Mouse (Mus musculus) hindbrain, embryonic 11.5 days (tissue): ENCODE measurements around the gene Poc1b. TPM values are rescaled to one million over a fixed set of nuclear protein-coding genes. Genes with fewer than 3 reads are reported as not detected.

ENCODE experiments used
- ATAC-seq: fragments of 200-750 bp; cut with Nextera tagmentation; 2 replicates; pipeline ENCODE4 v1.8.0; 2017; ENCODE audit warnings: mild to moderate bottlenecking, moderate TSS enrichment, moderate library complexity; ENCODE audit not compliant: low FRiP score
- DNase-seq: peaks from one replicate; pipeline ENCODE4 v3.0.0-alpha.2; 2015; ENCODE audit warnings: low spot score
- H3K27ac ChIP-seq: fragments of 300-500 bp; sonication (generic); 2 replicates; pipeline ENCODE4 v1.5.1; 2014; ENCODE audit warnings: mild to moderate bottlenecking, low read depth, low read length
- H3K27me3 ChIP-seq: fragments of 300-500 bp; sonication (generic); 2 replicates; pipeline ENCODE4 v1.6.1; 2014; ENCODE audit warnings: mild to moderate bottlenecking, low read length, moderate library complexity, mixed read lengths; ENCODE audit not compliant: control insufficient read depth, insufficient read depth
- H3K36me3 ChIP-seq: fragments of 300-500 bp; sonication (generic); 2 replicates; pipeline ENCODE4 v1.6.1; 2014; ENCODE audit warnings: mild to moderate bottlenecking, low read length, moderate library complexity, mixed read lengths; ENCODE audit not compliant: control insufficient read depth, insufficient read depth
- H3K4me1 ChIP-seq: fragments of 300-500 bp; sonication (generic); replicated peaks from 2 replicates; pipeline ENCODE4 v1.6.1; 2014; ENCODE audit warnings: low read length, mixed read lengths; ENCODE audit not compliant: control insufficient read depth, insufficient read depth
- H3K4me2 ChIP-seq: fragments of 300-500 bp; sonication (generic); replicated peaks from 2 replicates; pipeline ENCODE4 v1.6.1; 2014; ENCODE audit warnings: mild to moderate bottlenecking, low read depth, low read length
- H3K4me3 ChIP-seq: fragments of 300-500 bp; sonication (generic); 2 replicates; pipeline ENCODE4 v1.5.1; 2014; ENCODE audit warnings: low read depth, low read length
- H3K9ac ChIP-seq: fragments of 300-500 bp; sonication (generic); 2 replicates; pipeline ENCODE4 v1.6.1; 2014; ENCODE audit warnings: low read depth, low read length
- H3K9me3 ChIP-seq: fragments of 300-500 bp; sonication (generic); 2 replicates; pipeline ENCODE4 v1.6.1; 2016; ENCODE audit warnings: low read length; ENCODE audit not compliant: control insufficient read depth
- WGBS: fragments of 180-500 bp; shearing (Covaris S2); extraction: QIAGEN DNeasy Blood & Tissue Kit; methylation state at CpG from one replicate; pipeline ENCODE4 v1.1.7; 2014; 5-methylcytosine and 5-hydroxymethylcytosine counted together
- polyA plus RNA-seq: library from polyadenylated mRNA; unstranded; fragments of >200 nt; fragmentation: Nextera tagmentation; extraction: Ambion mirVana; gene quantifications from 2 replicates; pipeline ENCODE4 v1.2.1, GENCODE M21; 2014

Gene Poc1b
- polyA plus RNA-seq, 1 experiment from 2014 or later: 26.5 TPM

DNA sequence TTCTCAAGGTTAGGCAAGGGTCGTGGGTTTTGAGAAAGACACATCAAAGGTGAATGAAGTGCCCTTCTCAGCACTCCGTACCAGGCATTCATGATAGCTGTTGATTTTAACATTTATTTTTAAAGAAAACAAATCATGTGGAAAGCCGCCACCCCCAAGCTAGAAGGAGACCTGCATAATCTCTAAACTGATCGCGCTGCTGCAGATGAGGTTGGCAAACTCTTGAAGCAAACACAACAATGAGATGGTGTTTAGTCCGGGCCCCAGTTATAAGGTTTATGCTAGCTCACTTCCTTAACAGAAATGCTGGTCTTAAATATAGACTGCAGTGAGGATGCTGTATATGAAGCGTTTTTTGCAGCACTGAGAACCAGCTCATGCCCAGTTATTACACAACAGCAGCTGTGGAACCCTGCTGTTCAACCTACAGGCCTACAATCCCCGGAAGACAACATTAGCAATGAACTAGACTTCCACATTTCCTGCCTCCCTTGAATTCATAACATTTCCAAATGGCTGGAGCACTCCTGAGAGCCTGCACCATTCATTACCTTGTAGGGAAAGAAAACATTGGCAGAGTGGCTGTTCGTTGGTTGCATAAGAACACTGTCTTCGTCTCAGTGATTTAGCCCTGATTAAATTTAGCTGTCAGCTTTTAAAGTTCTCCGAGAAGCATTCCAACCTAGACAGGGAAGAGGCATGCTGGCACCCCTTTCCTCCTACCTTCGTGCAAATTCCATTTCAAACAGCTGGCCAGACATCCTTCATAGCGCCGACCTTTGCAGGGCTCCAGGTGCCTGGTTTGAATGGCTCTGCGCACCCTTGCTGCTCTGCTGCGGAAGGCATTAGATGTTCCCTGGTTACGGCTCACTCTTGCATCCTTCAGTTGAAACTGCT is 121.4 kb downstream of the Poc1b start:
- DNase-seq: peak; percentile 16
- H3K4me1 ChIP-seq: no peaks in the 10 kb centered on the region; the same call in 1 of the 2 replicates
- no peak overlapping the region for H3K9ac ChIP-seq
- no peaks in the 10 kb centered on the region for H3K27me3 ChIP-seq
- no peaks in the 10 kb centered on the region for H3K36me3 ChIP-seq
- H3K27ac ChIP-seq: no peak overlapping the region
- ATAC-seq: no peak
- H3K4me3 ChIP-seq: no peak overlapping the region
- H3K9me3 ChIP-seq: no peaks in the 10 kb centered on the region
- WGBS: 38% methylated on average over 17 of the region's 17 CpGs
- H3K4me2 ChIP-seq: no peak overlapping the region

- H3K9me3 ChIP-seq: no peaks in the 10 kb centered on the region
- H3K27ac ChIP-seq: no peak overlapping the region
- H3K4me3 ChIP-seq: no peak overlapping the region
- DNase-seq: peak; percentile 39
- H3K9ac ChIP-seq: no peak overlapping the region
- peak; percentile 43; the same call in 1 of the 2 replicates for ATAC-seq
- peak overlapping the region; percentile 6; the same call in 1 of the 2 replicates for H3K4me2 ChIP-seq
- no peaks in the 10 kb centered on the region; the same call in 1 of the 2 replicates for H3K4me1 ChIP-seq
- H3K36me3 ChIP-seq: no peaks in the 10 kb centered on the region
- 17% methylated on average over 16 of the region's 16 CpGs for WGBS
- no peaks in the 10 kb centered on the region for H3K27me3 ChIP-seq
Observed at GRCm38 (mm10) chr10:99229031-99229684, 122.3 kb downstream of the Poc1b start.

DNA sequence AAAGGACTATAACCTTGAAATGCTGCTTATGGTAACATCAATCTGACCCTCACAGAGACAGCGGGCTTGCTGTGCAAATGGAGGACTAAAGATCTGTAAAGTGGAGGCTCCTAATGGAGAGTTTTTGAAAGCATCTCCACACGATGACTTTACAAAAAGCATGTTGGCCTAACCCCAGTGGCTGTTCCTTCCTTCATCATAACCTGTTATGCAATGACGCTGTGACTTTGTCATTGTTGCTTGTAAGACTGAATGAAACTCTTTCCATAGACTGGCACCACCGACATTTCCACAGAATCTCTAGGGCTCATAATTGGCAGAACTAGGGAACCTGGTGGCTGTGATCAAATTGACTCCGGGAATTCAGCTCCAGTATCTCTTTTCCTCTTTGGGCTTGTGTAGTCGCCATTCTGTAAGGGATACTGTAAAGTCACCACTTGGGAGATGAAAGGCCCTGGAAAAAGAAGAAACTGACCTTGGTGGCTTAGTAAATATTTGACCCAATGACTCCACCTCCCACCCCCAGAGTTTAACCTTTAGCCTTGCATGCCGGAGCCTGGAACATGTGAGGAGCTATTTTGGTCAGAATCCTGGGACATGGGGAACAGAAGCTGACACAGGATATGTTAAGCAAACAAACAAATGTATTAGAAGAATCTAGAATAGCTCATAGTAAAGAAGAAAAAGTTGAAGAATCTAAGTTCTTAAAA is 125.8 kb downstream of the Poc1b start:
- H3K4me1 ChIP-seq: no peaks in the 10 kb centered on the region; the same call in 1 of the 2 replicates
- H3K9ac ChIP-seq: no peak overlapping the region
- WGBS: 67% methylated on average over 7 of the region's 7 CpGs

DNA sequence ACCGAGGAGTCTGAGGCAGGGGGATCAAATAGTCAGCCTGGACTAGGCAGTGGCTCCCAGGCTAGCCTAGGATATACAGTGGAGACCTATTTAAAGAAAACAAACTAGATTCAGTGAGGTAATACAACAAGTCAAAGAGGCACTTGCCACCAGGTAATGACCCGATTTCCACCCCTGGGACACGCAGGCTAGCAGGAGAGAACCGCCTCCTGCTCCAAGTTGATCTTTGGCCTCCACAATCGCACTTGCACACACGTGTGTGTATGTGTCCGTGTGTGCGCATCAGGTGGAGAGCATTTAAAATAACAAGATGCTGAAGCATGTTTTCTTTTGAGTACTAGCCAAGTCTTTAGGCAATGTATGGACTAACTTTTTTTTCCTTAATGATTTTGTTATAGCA is 127.5 kb downstream of the Poc1b start:
- Histone ChIP-seq H3K4me2 (no peak overlapping the region), H3K27ac (no peak overlapping the region), H3K9me3 (no peaks in the 10 kb centered on the region), H3K27me3 (no peaks in the 10 kb centered on the region), H3K4me1 (no peaks in the 10 kb centered on the region), H3K4me3 (no peak overlapping the region), H3K9ac (no peak overlapping the region), H3K36me3 (no peaks in the 10 kb centered on the region)
- ATAC-seq (no peak), DNase-seq (no peak)
- WGBS: 93% methylated on average over 8 of the region's 8 CpGs

More for the DNA sequence above, 125.8 kb downstream of the Poc1b start:
- no peak overlapping the region for H3K27ac ChIP-seq
- H3K27me3 ChIP-seq: no peaks in the 10 kb centered on the region
- no peak overlapping the region for H3K4me3 ChIP-seq
- ATAC-seq (no peak), DNase-seq (no peak)
- H3K36me3 ChIP-seq: no peaks in the 10 kb centered on the region
- H3K9me3 ChIP-seq: no peaks in the 10 kb centered on the region
- H3K4me2 ChIP-seq: no peak overlapping the region

- no peaks in the 10 kb centered on the region for H3K27me3 ChIP-seq
- DNase-seq (no peak), ATAC-seq (no peak)
- WGBS: 93% methylated on average over 9 of the region's 9 CpGs
- H3K4me1 ChIP-seq: no peaks in the 10 kb centered on the region
- no peak overlapping the region for H3K4me2 ChIP-seq
- H3K27ac ChIP-seq: no peak overlapping the region
- H3K9ac ChIP-seq: no peak overlapping the region
- no peak overlapping the region for H3K4me3 ChIP-seq
- no peaks in the 10 kb centered on the region for H3K36me3 ChIP-seq
- H3K9me3 ChIP-seq: no peaks in the 10 kb centered on the region
Observed at GRCm38 (mm10) chr10:99235081-99235480, 128.2 kb downstream of the Poc1b start.

DNA sequence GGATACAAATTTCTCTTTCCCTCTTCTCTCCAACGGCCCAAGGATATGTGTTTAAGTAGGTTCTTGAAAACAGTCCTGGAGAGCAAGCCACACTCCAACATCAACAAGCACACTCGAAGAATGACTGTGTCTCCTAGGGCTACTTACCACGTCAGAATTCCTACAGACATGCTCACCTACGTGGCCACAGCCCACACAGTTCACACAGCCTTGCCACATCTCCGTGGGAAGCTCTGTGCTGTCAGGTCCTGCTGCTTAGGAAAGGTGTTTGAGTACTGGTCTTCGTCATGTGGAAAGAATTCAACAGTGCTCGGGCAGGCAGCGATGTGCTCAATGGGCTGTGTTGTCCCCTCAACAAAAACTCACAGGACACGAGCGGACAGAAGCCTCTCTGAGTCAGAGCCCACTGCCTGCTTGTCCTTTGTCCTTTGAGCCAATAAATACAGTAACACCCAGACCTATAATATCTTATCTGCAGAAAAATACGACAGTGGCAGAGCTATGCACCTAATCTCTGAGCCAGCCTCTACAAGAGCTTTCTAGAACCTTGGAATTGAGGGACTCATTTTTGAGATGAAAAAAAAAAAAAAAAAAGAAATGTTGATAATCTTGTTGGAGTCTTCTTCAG is 130.5 kb downstream of the Poc1b start:
- H3K9me3 ChIP-seq: no peaks in the 10 kb centered on the region
- no peak overlapping the region for H3K9ac ChIP-seq
- H3K27ac ChIP-seq: no peak overlapping the region
- no peak for ATAC-seq
- H3K27me3 ChIP-seq: no peaks in the 10 kb centered on the region
- DNase-seq: no peak
- H3K4me2 ChIP-seq: no peak overlapping the region
- H3K36me3 ChIP-seq: no peaks in the 10 kb centered on the region
- no peak overlapping the region for H3K4me3 ChIP-seq
- WGBS: 80% methylated on average over 11 of the region's 11 CpGs
- no peaks in the 10 kb centered on the region for H3K4me1 ChIP-seq

- no peak for ATAC-seq
- Histone ChIP-seq H3K27ac (no peak overlapping the region), H3K9ac (no peak overlapping the region), H3K4me3 (no peak overlapping the region), H3K4me2 (no peak overlapping the region), H3K4me1 (no peaks in the 10 kb centered on the region), H3K36me3 (no peaks in the 10 kb centered on the region), H3K27me3 (no peaks in the 10 kb centered on the region), H3K9me3 (no peaks in the 10 kb centered on the region)
- no peak for DNase-seq
- 76% methylated on average over 11 of the region's 11 CpGs for WGBS
Observed at GRCm38 (mm10) chr10:99238537-99238936, 131.7 kb downstream of the Poc1b start.

DNA sequence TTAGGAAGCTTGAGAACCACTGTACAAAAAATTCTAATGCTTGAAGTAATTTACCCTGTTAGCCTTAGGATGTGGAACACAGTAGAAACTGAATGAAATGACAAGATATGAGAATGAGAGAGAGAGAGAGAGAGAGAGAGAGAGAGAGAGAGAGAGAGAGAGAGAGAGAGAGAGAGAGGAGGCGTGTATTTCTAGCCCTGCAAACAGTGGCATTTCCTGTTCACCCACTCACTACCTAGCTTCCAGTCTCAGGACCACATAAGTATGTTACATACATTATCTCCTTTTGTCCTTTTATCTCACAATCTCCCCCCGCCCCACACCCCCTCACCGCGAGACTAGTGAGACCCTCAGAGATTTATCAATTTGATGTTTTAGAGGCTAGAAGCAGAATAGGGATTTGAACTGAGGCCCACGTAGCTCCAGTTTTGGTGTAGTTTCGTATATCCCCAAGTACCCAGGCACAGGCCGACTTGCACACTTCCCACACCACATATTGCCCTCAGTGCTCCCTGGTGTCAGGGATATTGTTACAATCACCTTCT is 134.5 kb downstream of the Poc1b start:
- H3K9me3 ChIP-seq: no peaks in the 10 kb centered on the region
- H3K27me3 ChIP-seq: no peaks in the 10 kb centered on the region
- no peak for ATAC-seq
- no peaks in the 10 kb centered on the region for H3K4me1 ChIP-seq
- H3K4me2 ChIP-seq: no peak overlapping the region
- DNase-seq: no peak
- H3K36me3 ChIP-seq: no peaks in the 10 kb centered on the region
- 77% methylated on average over 7 of the region's 7 CpGs for WGBS
- H3K9ac ChIP-seq: no peak overlapping the region
- no peak overlapping the region for H3K4me3 ChIP-seq
- H3K27ac ChIP-seq: no peak overlapping the region
